Mouse (Mus musculus): ENCODE results near the gene Ifi27.
"Not testable (repeated sequence)": the region's sequence is repeated elsewhere in the genome, so short reads cannot be mapped to it uniquely, and the experiment has no call there.

The Ifi27 gene

GRCm38 (mm10) chr12:103457140-103457539, 23.1 kb downstream of the Ifi27 start, which contains the start of gene Ifi27l2b:
Ifi27l2b (minus strand) TSS chr12:103457223.
- no peak for DNase-seq

GRCm38 (mm10) chr12:103474481-103474880, 40.5 kb downstream of the Ifi27 start:
- DNase-seq = no peak

GRCm38 (mm10) chr12:103476779-103477389, 42.9 kb downstream of the Ifi27 start:
- no peak for DNase-seq

GRCm38 (mm10) chr12:103477461-103478015, 43.5 kb downstream of the Ifi27 start:
- no peak for DNase-seq

- DNase-seq = no peak
These were observed 47.7 kb downstream of the Ifi27 start for GRCm38 (mm10) chr12:103481671-103482070.

GRCm38 (mm10) chr12:103482781-103483180, 48.8 kb downstream of the Ifi27 start:
- no peak for DNase-seq

GRCm38 (mm10) chr12:103484200-103484972, 50.4 kb downstream of the Ifi27 start:
- DNase-seq = not testable (repeated sequence)

GRCm38 (mm10) chr12:103486726-103487125, 52.7 kb downstream of the Ifi27 start:
- DNase-seq = peak; percentile 59

GRCm38 (mm10) chr12:103487276-103487675, 53.3 kb downstream of the Ifi27 start:
- no peak for DNase-seq

- DNase-seq = no peak
These were observed 53.7 kb downstream of the Ifi27 start for GRCm38 (mm10) chr12:103487750-103488149.
